20 mouse cellular contexts compared by ENCODE assay signal in the genomic region with DNA sequence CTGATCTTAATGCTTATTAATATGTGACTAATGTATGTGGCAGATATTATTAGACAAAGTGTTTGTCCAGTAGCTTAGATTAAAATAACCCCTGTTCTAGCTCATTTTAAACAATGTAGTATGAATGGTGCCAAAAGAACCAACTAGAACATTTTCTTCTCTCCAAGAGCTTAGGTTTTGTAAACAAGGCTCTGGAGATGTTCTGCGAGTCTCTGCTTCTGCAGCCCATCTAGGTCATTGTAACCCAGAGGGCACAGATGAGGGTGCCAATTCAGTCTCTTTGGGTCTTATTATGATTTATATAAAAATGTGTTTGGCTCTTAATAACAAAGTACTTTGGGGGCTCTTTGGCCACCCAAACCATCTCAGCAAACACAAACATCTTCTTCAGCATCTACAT.
"Had no signal": no experiment of that assay in that cellular context is flagged by ENCODE, and none has a peak within 500 bp of the region (broad histone marks: within the 10 kb centered on the region; RNA-seq: fewer than 3 reads in every experiment).

No protein-coding gene starts in this region.

- H3K9ac ChIP-seq: liver, embryonic 14.5 days; midbrain, embryonic 13.5 days; neural tube, embryonic 13.5 days; stomach, embryonic 15.5 days had no signal

- H3K36me3 ChIP-seq: midbrain, embryonic 10.5 days; midbrain, embryonic 13.5 days; neural tube, embryonic 13.5 days; stomach, embryonic 15.5 days had no signal

- ATAC-seq: inflammation-experienced regulatory T-cells, adult 6 months; intestine, embryonic 16.5 days; midbrain, embryonic 13.5 days; midbrain, embryonic 16.5 days had no signal

- H3K9me3 ChIP-seq: midbrain, embryonic 10.5 days; midbrain, embryonic 13.5 days; neural tube, embryonic 13.5 days; stomach, embryonic 15.5 days had no signal

- H3K27ac ChIP-seq: left cerebral cortex, adult 2 months; liver, embryonic 14.5 days; midbrain, embryonic 10.5 days; midbrain, embryonic 13.5 days; neural tube, embryonic 13.5 days; stomach, embryonic 15.5 days had no signal

- H3K27me3 ChIP-seq: megakaryocyte, embryonic 14.5 days; midbrain, embryonic 13.5 days; neural tube, embryonic 13.5 days; stomach, embryonic 15.5 days had no signal

- DNase-seq: kidney, adult 18-20 months; kidney, postnatal 4 days; layer of hippocampus, postnatal 36 days; lung, adult 2 months; right cerebral cortex, adult 18-20 months; right cerebral cortex, postnatal 25 days; spleen, adult 18-20 months; thymus, postnatal 25 days had no signal

- H3K4me3 ChIP-seq: left cerebral cortex, adult 2 months; megakaryocyte, embryonic 14.5 days; midbrain, embryonic 10.5 days; midbrain, embryonic 13.5 days; myocyte; neural tube, embryonic 13.5 days; stomach, embryonic 15.5 days had no signal

- H3K4me2 ChIP-seq: liver, embryonic 11.5 days; midbrain, embryonic 13.5 days; neural tube, embryonic 13.5 days; stomach, embryonic 15.5 days had no signal
